Mouse (Mus musculus) hindbrain, postnatal 0 days (tissue): Measurements from ENCODE around the gene Kcnip1. TPM values are rescaled to one million over a fixed set of nuclear protein-coding genes. Genes with fewer than 3 reads are reported as not detected.
A peak's percentile ranks its signal among the peaks of the same experiment; 100 is the strongest.

Source experiments
- ATAC-seq: fragments of 200-750 bp; cut with Nextera tagmentation; 2 replicates; pipeline ENCODE4 v1.8.0; 2017; ENCODE audit warnings: mild to moderate bottlenecking, moderate TSS enrichment, moderate library complexity
- DNase-seq: peaks from one replicate; pipeline ENCODE4 v3.0.0-alpha.2; 2015; ENCODE audit warnings: low spot score
- H3K27ac ChIP-seq: fragments of 300-500 bp; sonication (generic); 2 replicates; pipeline ENCODE4 v1.5.1; 2014; ENCODE audit warnings: mild to moderate bottlenecking
- H3K27me3 ChIP-seq: fragments of 300-500 bp; sonication (generic); 2 replicates; pipeline ENCODE4 v1.6.1; 2014; ENCODE audit warnings: low read length, mixed read lengths; ENCODE audit not compliant: insufficient read depth
- H3K36me3 ChIP-seq: fragments of 300-500 bp; sonication (generic); 2 replicates; pipeline ENCODE4 v1.6.1; 2014; ENCODE audit warnings: low read length, mixed read lengths; ENCODE audit not compliant: insufficient read depth
- H3K4me1 ChIP-seq: fragments of 300-500 bp; sonication (generic); 2 replicates; pipeline ENCODE4 v1.6.1; 2014; ENCODE audit warnings: antibody characterized with exemption, low read length, mixed read lengths; ENCODE audit not compliant: insufficient read depth
- H3K4me2 ChIP-seq: fragments of 300-500 bp; sonication (generic); 2 replicates; pipeline ENCODE4 v1.6.1; 2014; ENCODE audit warnings: low read depth, mild to moderate bottlenecking, low read length, moderate library complexity, mixed read lengths
- H3K4me3 ChIP-seq: fragments of 300-500 bp; sonication (generic); 2 replicates; pipeline ENCODE4 v1.5.1; 2014; ENCODE audit warnings: low read length
- H3K9ac ChIP-seq: fragments of 300-500 bp; sonication (generic); replicated peaks from 2 replicates; pipeline ENCODE4 v1.6.1; 2014; ENCODE audit warnings: mild to moderate bottlenecking, low read length, moderate library complexity, mixed read lengths
- H3K9me3 ChIP-seq: fragments of 300-500 bp; sonication (generic); 2 replicates; pipeline ENCODE4 v1.6.1; 2016; ENCODE audit warnings: low read length, mixed read lengths
- CTCF ChIP-seq: IDR thresholded peaks from 2 replicates; pipeline ENCODE4 v1.5.1; 2016; ENCODE audit warnings: antibody characterized with exemption, control low read depth, low read depth
- WGBS: fragments of 180-500 bp; shearing (Covaris S2); extraction: QIAGEN DNeasy Blood & Tissue Kit; methylation state at CpG from one replicate; pipeline ENCODE4 v1.1.7; 2014; 5-methylcytosine and 5-hydroxymethylcytosine counted together
- polyA plus RNA-seq: library from polyadenylated mRNA; unstranded; fragments of >200 nt; fragmentation: Nextera tagmentation; extraction: Ambion mirVana; gene quantifications from 2 replicates; pipeline ENCODE4 v1.2.1, GENCODE M21; 2015
- total RNA-seq: library from RNA; depleted of rRNA; stranded (reverse); fragments of >200 nt; gene quantifications from 2 replicates; pipeline ENCODE4 v1.2.3, GENCODE M21; 2014

The Kcnip1 gene
- total and polyA plus RNA-seq, 2 experiments from 2014 or later, result 66.8 to 132 TPM

- no peak overlapping the region for H3K9ac ChIP-seq
- 21% methylated on average over 7 of the region's 7 CpGs for WGBS
- peak; percentile 62; the same call in 1 of the 2 replicates for ATAC-seq
Observed at GRCm38 (mm10) chr11:33721297-33721696, 271.7 kb downstream of the Kcnip1 start.

GRCm38 (mm10) chr11:33706777-33707176, 286.2 kb downstream of the Kcnip1 start:
- no peak overlapping the region for H3K4me3 ChIP-seq
- 37% methylated on average over 4 of the region's 4 CpGs for WGBS

More at GRCm38 (mm10) chr11:33721297-33721696, 271.7 kb downstream of the Kcnip1 start:
- TF ChIP-seq CTCF, result peak; percentile 98
- Histone ChIP-seq H3K9me3 (no peaks in the 10 kb centered on the region), H3K27me3 (no peaks in the 10 kb centered on the region), H3K4me3 (no peak overlapping the region), H3K4me2 (no peak overlapping the region), H3K27ac (no peak overlapping the region), H3K36me3 (no peaks in the 10 kb centered on the region), H3K4me1 (no peaks in the 10 kb centered on the region)
- peak; percentile 76 for DNase-seq

GRCm38 (mm10) chr11:33701958-33702459, 290.9 kb downstream of the Kcnip1 start:
- H3K9me3 ChIP-seq, result no peaks in the 10 kb centered on the region
- no peak for TF ChIP-seq CTCF
- H3K4me3 ChIP-seq, result no peak overlapping the region
- DNase-seq (no peak), ATAC-seq (no peak)
- H3K9ac ChIP-seq, result no peak overlapping the region
- no peaks in the 10 kb centered on the region for H3K4me1 ChIP-seq
- no peak overlapping the region for H3K4me2 ChIP-seq
- no peak overlapping the region for H3K27ac ChIP-seq
- 66% methylated on average over 1 of the region's 2 CpGs for WGBS
- H3K36me3 ChIP-seq, result no peaks in the 10 kb centered on the region
- no peaks in the 10 kb centered on the region for H3K27me3 ChIP-seq

More at GRCm38 (mm10) chr11:33706777-33707176, 286.2 kb downstream of the Kcnip1 start:
- DNase-seq, result no peak
- Histone ChIP-seq H3K27ac (no peak overlapping the region), H3K36me3 (no peaks in the 10 kb centered on the region), H3K4me2 (no peak overlapping the region), H3K9me3 (no peaks in the 10 kb centered on the region), H3K9ac (no peak overlapping the region), H3K27me3 (no peaks in the 10 kb centered on the region), H3K4me1 (no peaks in the 10 kb centered on the region)
- no peak for TF ChIP-seq CTCF
- ATAC-seq, result no peak

- Histone ChIP-seq H3K27me3 (no peaks in the 10 kb centered on the region), H3K4me3 (no peak overlapping the region), H3K9ac (no peak overlapping the region), H3K9me3 (no peaks in the 10 kb centered on the region), H3K4me1 (no peaks in the 10 kb centered on the region), H3K27ac (no peak overlapping the region), H3K4me2 (no peak overlapping the region), H3K36me3 (no peaks in the 10 kb centered on the region)
- DNase-seq (no peak), ATAC-seq (no peak)
- WGBS, result 66% methylated on average over 1 of the region's 1 CpGs
- no peak for TF ChIP-seq CTCF
Observed at GRCm38 (mm10) chr11:33701236-33701957, 291.6 kb downstream of the Kcnip1 start.

GRCm38 (mm10) chr11:33700725-33701124, 292.2 kb downstream of the Kcnip1 start:
- WGBS, result 56% methylated on average over 4 of the region's 4 CpGs
- DNase-seq (no peak), ATAC-seq (no peak)

GRCm38 (mm10) chr11:33690181-33690580, 302.8 kb downstream of the Kcnip1 start:
- WGBS, result 79% methylated on average over 3 of the region's 3 CpGs
- H3K9me3 ChIP-seq, result no peaks in the 10 kb centered on the region

More at GRCm38 (mm10) chr11:33700725-33701124, 292.2 kb downstream of the Kcnip1 start:
- Histone ChIP-seq H3K4me1 (no peaks in the 10 kb centered on the region), H3K9me3 (no peaks in the 10 kb centered on the region), H3K4me2 (no peak overlapping the region), H3K9ac (no peak overlapping the region), H3K36me3 (no peaks in the 10 kb centered on the region), H3K27me3 (no peaks in the 10 kb centered on the region), H3K27ac (no peak overlapping the region), H3K4me3 (no peak overlapping the region)
- TF ChIP-seq CTCF, result no peak

GRCm38 (mm10) chr11:33685904-33686303, 307.0 kb downstream of the Kcnip1 start:
- Histone ChIP-seq H3K4me3 (no peak overlapping the region), H3K27ac (0 out of 2 replicates have a peak overlapping the region, but pooled peaks have one; percentile 26), H3K9me3 (no peaks in the 10 kb centered on the region), H3K4me1 (no peaks in the 10 kb centered on the region), H3K4me2 (no peak overlapping the region), H3K9ac (no peak overlapping the region), H3K36me3 (no peaks in the 10 kb centered on the region), H3K27me3 (no peaks in the 10 kb centered on the region)
- ATAC-seq, result no peak
- TF ChIP-seq CTCF, result no peak
- peak; percentile 43 for DNase-seq
- WGBS, result 63% methylated on average over 3 of the region's 3 CpGs

More at GRCm38 (mm10) chr11:33690181-33690580, 302.8 kb downstream of the Kcnip1 start:
- no peak for TF ChIP-seq CTCF
- Histone ChIP-seq H3K27ac (no peak overlapping the region), H3K9ac (no peak overlapping the region), H3K36me3 (no peaks in the 10 kb centered on the region), H3K4me2 (no peak overlapping the region), H3K4me3 (no peak overlapping the region), H3K4me1 (no peaks in the 10 kb centered on the region), H3K27me3 (no peaks in the 10 kb centered on the region)
- DNase-seq, result no peak
- no peak for ATAC-seq
